Mouse (Mus musculus) heart, embryonic 13.5 days (tissue): ENCODE data around the gene Agpat4. TPM values are rescaled to one million over a fixed set of nuclear protein-coding genes. Genes with fewer than 3 reads are reported as not detected.

ENCODE experiments used
- ATAC-seq: fragments of 200-750 bp; cut with Nextera tagmentation; 2 replicates; pipeline ENCODE4 v1.8.0; 2017; ENCODE audit warnings: moderate TSS enrichment; ENCODE audit not compliant: insufficient number of reproducible peaks, low FRiP score, low TSS enrichment; ENCODE audit errors: extremely low read depth
- H3K27ac ChIP-seq: fragments of 300-500 bp; sonication (generic); replicated peaks from 2 replicates; pipeline ENCODE4 v1.5.1; 2015; ENCODE audit warnings: moderate library complexity, mild to moderate bottlenecking, inconsistent platforms
- H3K27me3 ChIP-seq: fragments of 300-500 bp; sonication (generic); replicated peaks from 2 replicates; pipeline ENCODE4 v1.6.1; 2015; ENCODE audit warnings: mild to moderate bottlenecking, inconsistent platforms
- H3K36me3 ChIP-seq: fragments of 300-500 bp; sonication (generic); 2 replicates; pipeline ENCODE4 v1.6.1; 2015; ENCODE audit warnings: mild to moderate bottlenecking, inconsistent platforms
- H3K4me1 ChIP-seq: fragments of 300-500 bp; sonication (generic); 2 replicates; pipeline ENCODE4 v1.6.1; 2015; ENCODE audit warnings: inconsistent platforms
- H3K4me2 ChIP-seq: fragments of 300-500 bp; sonication (generic); 2 replicates; pipeline ENCODE4 v1.6.1; 2015; ENCODE audit warnings: inconsistent platforms, mild to moderate bottlenecking, moderate library complexity
- H3K4me3 ChIP-seq: fragments of 300-500 bp; sonication (generic); 2 replicates; pipeline ENCODE4 v1.5.1; 2015; ENCODE audit warnings: moderate library complexity, mild to moderate bottlenecking, inconsistent platforms
- H3K9ac ChIP-seq: fragments of 300-500 bp; sonication (generic); 2 replicates; pipeline ENCODE4 v1.6.1; 2015; ENCODE audit warnings: inconsistent platforms, mild to moderate bottlenecking, moderate library complexity
- H3K9me3 ChIP-seq: fragments of 300-500 bp; sonication (generic); 2 replicates; pipeline ENCODE4 v1.6.1; 2016; ENCODE audit warnings: inconsistent platforms
- WGBS: fragments of 180-500 bp; shearing (Covaris S2); methylation state at CpG from one replicate; pipeline ENCODE4 v1.1.7; 2015; ENCODE audit warnings: mixed read lengths; 5-methylcytosine and 5-hydroxymethylcytosine counted together
- polyA plus RNA-seq: library from polyadenylated mRNA; unstranded; fragments of >200 nt; fragmentation: Nextera tagmentation; extraction: Ambion mirVana; gene quantifications from 2 replicates; pipeline ENCODE4 v1.2.1, GENCODE M21; 2015

The Agpat4 gene
- polyA plus RNA-seq, 1 experiment from 2014 or later, result 16.9 TPM

DNA sequence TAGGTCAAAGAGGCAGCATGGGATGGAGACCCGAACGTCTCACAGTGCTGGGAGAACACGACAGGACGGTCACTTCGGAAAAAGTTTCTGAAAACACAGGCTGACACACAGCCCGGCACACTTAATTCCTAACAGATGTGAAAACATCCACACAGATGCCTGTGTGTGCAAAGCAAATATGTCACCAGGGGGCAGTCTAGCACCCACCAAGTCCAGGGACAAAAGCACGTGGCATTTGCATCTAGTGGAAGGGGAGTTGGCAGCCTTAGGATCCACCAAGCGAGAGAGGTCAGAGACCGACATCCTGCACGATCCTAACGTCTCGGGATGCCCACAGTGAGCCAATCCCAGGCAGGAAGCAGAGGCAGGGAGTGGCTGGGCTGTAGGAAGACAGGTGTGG lies 108.0 kb downstream of the Agpat4 start:
- peaks cover 83% of the 10 kb centered on the region for H3K36me3 ChIP-seq
- 66% methylated on average over 12 of the region's 12 CpGs for WGBS

DNA sequence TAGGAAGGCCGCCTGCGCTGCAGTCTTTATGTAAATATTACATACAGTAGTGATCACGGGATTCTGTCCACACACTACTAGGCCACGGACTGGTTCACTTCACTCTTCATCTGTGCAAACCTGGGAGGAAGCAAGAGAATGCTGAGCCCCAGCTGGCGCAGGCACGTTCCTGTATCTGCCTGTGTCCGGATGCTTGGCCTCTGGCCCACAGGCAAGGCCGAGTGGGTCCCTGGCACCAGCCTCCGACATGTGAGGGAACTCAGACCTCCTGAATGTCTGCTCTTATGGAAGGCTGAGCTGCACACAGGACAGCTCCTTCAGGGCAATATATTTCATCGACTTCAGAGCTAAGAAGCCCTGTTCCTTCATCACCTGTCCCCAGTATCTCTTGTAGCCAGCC lies 109.5 kb downstream of the Agpat4 start:
- no peak overlapping the region for H3K4me3 ChIP-seq
- WGBS, result 66% methylated on average over 10 of the region's 10 CpGs
- H3K9me3 ChIP-seq, result no peaks in the 10 kb centered on the region
- peaks cover 87% of the 10 kb centered on the region for H3K36me3 ChIP-seq
- no peak overlapping the region for H3K9ac ChIP-seq
- ATAC-seq, result no peak
- no peaks in the 10 kb centered on the region for H3K27me3 ChIP-seq
- peaks cover 7% of the 10 kb centered on the region; the same call in 1 of the 2 replicates for H3K4me1 ChIP-seq
- H3K4me2 ChIP-seq, result no peak overlapping the region
- H3K27ac ChIP-seq, result 0 out of 2 replicates have a peak overlapping the region, but pooled peaks have one; percentile 15

More for the DNA sequence above, 108.0 kb downstream of the Agpat4 start:
- no peaks in the 10 kb centered on the region for H3K27me3 ChIP-seq
- no peak overlapping the region for H3K27ac ChIP-seq
- H3K4me2 ChIP-seq, result no peak overlapping the region
- peaks cover 7% of the 10 kb centered on the region; the same call in 1 of the 2 replicates for H3K4me1 ChIP-seq
- ATAC-seq, result no peak
- no peaks in the 10 kb centered on the region for H3K9me3 ChIP-seq
- no peak overlapping the region for H3K4me3 ChIP-seq
- H3K9ac ChIP-seq, result no peak overlapping the region

DNA sequence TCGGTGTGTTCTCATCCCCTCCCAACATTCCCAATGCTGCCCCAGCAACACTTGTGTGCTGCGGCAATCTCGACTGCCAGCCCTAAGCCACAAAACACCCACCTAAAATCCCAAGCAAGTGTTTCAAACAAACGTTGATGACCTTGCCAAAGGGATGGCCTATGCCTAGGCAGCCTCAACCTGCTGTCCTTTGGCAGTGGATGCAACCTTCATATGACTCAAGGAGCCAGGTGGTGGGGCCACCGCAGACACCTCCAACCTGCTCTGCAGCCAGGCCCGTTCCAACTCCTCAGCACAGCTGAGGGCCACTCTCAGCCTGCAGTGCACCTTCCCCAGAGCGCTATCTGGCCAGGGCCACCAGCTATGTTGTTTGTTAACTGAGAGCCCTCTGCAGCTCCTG lies 110.0 kb downstream of the Agpat4 start:
- H3K4me3 ChIP-seq, result no peak overlapping the region
- H3K4me2 ChIP-seq, result no peak overlapping the region
- no peak overlapping the region for H3K27ac ChIP-seq
- peaks cover 89% of the 10 kb centered on the region for H3K36me3 ChIP-seq
- no peak for ATAC-seq
- peaks cover 7% of the 10 kb centered on the region; the same call in 1 of the 2 replicates for H3K4me1 ChIP-seq
- H3K9ac ChIP-seq, result no peak overlapping the region
- H3K27me3 ChIP-seq, result no peaks in the 10 kb centered on the region
- 92% methylated on average over 7 of the region's 7 CpGs for WGBS
- no peaks in the 10 kb centered on the region for H3K9me3 ChIP-seq

DNA sequence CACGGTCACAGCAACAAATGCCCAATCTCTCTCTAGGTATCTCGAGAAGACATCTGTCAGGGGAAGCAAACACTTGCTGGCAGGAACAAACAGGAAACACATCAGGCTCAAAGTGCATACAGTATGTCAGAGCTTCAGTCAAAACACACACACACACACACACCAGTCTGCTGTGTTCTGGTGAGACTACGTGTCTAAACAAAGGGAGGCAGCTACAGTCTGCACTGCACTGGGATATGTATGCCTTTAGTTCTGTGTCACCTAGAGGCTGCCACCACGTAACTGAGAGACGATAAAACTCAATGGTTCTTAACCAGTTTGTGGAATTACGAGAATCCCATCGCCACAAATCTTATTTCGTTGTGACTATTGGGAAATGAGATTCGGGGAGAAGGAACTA lies 111.3 kb downstream of the Agpat4 start:
- no peak overlapping the region for H3K27ac ChIP-seq
- H3K4me2 ChIP-seq, result no peak overlapping the region
- WGBS, result 87% methylated on average over 9 of the region's 9 CpGs
- H3K9me3 ChIP-seq, result no peaks in the 10 kb centered on the region
- H3K9ac ChIP-seq, result no peak overlapping the region
- peaks cover 90% of the 10 kb centered on the region for H3K36me3 ChIP-seq
- no peaks in the 10 kb centered on the region for H3K4me1 ChIP-seq
- H3K4me3 ChIP-seq, result no peak overlapping the region
- no peaks in the 10 kb centered on the region for H3K27me3 ChIP-seq
- no peak for ATAC-seq

GRCm38 (mm10) chr17:12230167-12230566 lies 111.7 kb downstream of the Agpat4 start:
- 84% methylated on average over 6 of the region's 6 CpGs for WGBS
- Histone ChIP-seq H3K36me3 (peaks cover 91% of the 10 kb centered on the region), H3K27ac (no peak overlapping the region)

DNA sequence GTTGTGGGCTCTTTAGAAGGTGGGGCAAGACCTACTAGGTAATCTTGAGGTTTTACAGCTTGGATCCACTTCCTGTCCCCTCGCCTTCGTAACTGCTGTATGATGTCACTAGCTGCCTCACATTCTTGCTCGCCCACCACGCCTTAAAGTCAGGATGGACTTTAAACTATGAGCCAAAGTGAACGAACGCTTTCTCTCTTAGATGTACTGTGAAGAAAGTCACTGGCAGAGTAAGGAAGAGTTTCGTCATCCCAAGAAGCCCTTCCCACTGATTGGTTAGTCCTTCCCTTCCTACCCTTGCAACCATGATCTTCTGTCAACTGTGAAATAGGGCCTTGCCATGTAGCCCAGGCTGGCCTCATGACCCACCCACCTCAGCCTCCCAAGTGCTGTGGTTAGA lies 112.6 kb downstream of the Agpat4 start:
- H3K4me1 ChIP-seq, result no peaks in the 10 kb centered on the region
- H3K4me2 ChIP-seq, result no peak overlapping the region
- H3K36me3 ChIP-seq, result peaks cover 97% of the 10 kb centered on the region
- ATAC-seq, result no peak
- no peaks in the 10 kb centered on the region for H3K27me3 ChIP-seq
- H3K9me3 ChIP-seq, result no peaks in the 10 kb centered on the region
- no peak overlapping the region for H3K9ac ChIP-seq
- H3K4me3 ChIP-seq, result no peak overlapping the region
- no peak overlapping the region for H3K27ac ChIP-seq
- 83% methylated on average over 7 of the region's 7 CpGs for WGBS

More at GRCm38 (mm10) chr17:12230167-12230566, 111.7 kb downstream of the Agpat4 start:
- Histone ChIP-seq H3K27me3 (no peaks in the 10 kb centered on the region), H3K9me3 (no peaks in the 10 kb centered on the region), H3K4me1 (no peaks in the 10 kb centered on the region), H3K4me2 (no peak overlapping the region), H3K9ac (no peak overlapping the region), H3K4me3 (no peak overlapping the region)
- ATAC-seq, result no peak

DNA sequence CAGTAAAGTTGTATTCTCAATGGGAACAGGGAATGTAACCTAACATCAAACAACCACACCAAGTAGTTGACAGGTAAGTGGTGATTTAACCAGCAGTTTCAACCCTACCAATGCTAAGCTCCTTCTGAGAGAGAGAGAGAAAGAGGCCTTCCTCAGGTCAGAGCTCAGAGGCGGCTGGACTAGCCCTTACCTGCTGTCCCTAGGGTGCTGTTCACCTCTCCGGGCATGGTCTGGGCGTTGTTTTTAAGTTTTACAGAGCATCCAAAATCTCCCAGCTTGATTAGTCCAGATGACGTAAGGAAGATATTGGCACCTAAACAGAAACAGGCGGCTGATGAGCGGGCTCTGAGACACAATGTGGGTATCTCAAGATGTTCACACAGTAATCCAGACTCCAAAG lies 114.2 kb downstream of the Agpat4 start:
- Histone ChIP-seq H3K27ac (no peak overlapping the region), H3K27me3 (no peaks in the 10 kb centered on the region), H3K4me3 (no peak overlapping the region), H3K36me3 (peaks cover 96% of the 10 kb centered on the region), H3K4me2 (no peak overlapping the region), H3K9me3 (no peaks in the 10 kb centered on the region), H3K9ac (no peak overlapping the region), H3K4me1 (no peaks in the 10 kb centered on the region)
- no peak for ATAC-seq
- 93% methylated on average over 6 of the region's 6 CpGs for WGBS

DNA sequence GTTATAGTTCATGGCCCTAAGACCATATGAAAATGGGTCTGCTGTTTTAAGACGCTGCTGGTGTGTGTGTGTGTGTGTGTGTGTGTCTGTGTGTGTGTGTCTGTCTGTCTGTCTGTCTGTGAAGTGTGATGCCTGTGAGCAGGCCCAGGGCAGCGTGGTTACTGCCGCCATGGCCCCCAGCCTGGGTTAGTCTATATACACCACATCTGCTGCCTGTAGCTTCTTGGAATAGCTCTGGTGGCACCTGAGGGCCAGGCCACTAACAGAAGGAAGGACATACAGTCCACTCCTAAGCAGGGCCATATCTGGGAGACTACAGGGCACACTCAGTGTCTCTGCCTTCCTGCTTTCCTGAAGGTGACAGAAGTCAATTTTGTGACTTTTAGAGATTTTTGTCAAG lies 122.2 kb downstream of the Agpat4 start:
- H3K9ac ChIP-seq, result no peak overlapping the region
- ATAC-seq, result no peak
- WGBS, result 90% methylated on average over 3 of the region's 3 CpGs
- H3K27me3 ChIP-seq, result no peaks in the 10 kb centered on the region
- no peaks in the 10 kb centered on the region for H3K9me3 ChIP-seq
- H3K4me2 ChIP-seq, result no peak overlapping the region
- peaks cover 90% of the 10 kb centered on the region for H3K36me3 ChIP-seq
- H3K4me3 ChIP-seq, result no peak overlapping the region
- no peak overlapping the region for H3K27ac ChIP-seq
- no peaks in the 10 kb centered on the region for H3K4me1 ChIP-seq

GRCm38 (mm10) chr17:12249783-12250504 lies 131.4 kb downstream of the Agpat4 start:
- WGBS, result 93% methylated on average over 19 of the region's 19 CpGs
- no peaks in the 10 kb centered on the region for H3K27me3 ChIP-seq
- peaks cover 89% of the 10 kb centered on the region for H3K36me3 ChIP-seq
- no peaks in the 10 kb centered on the region for H3K4me1 ChIP-seq
- no peak overlapping the region for H3K9ac ChIP-seq
- no peak for ATAC-seq
- H3K9me3 ChIP-seq, result peaks cover 12% of the 10 kb centered on the region
- H3K4me2 ChIP-seq, result no peak overlapping the region
- no peak overlapping the region for H3K27ac ChIP-seq
- no peak overlapping the region for H3K4me3 ChIP-seq

- H3K27me3 ChIP-seq, result no peaks in the 10 kb centered on the region
- H3K36me3 ChIP-seq, result peaks cover 92% of the 10 kb centered on the region
- WGBS, result 85% methylated on average over 9 of the region's 9 CpGs
- H3K4me2 ChIP-seq, result no peak overlapping the region
- ATAC-seq, result no peak
- no peak overlapping the region for H3K4me3 ChIP-seq
- H3K4me1 ChIP-seq, result no peaks in the 10 kb centered on the region
- peaks cover 12% of the 10 kb centered on the region for H3K9me3 ChIP-seq
- H3K9ac ChIP-seq, result no peak overlapping the region
- no peak overlapping the region for H3K27ac ChIP-seq
Measured at GRCm38 (mm10) chr17:12250581-12250980, 132.1 kb downstream of the Agpat4 start.

DNA sequence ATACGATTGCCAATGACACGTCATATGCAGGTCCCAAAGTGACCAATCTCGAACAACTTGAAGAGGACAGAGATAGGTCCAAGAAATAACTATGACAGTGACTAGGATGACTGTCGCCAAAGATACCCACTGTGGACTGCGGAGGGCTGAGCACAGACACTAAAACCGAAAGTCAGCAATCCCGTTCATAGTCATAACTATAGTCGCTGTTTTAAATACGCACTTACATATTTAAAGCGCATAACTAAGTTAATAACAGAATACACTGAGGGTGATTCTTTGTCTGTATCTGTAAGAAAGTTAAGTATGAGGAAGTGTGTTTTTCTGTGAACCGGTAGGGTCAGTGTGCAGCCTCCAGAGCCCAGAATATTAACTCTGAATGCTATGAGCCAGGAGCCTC lies 137.6 kb downstream of the Agpat4 start:
- ATAC-seq, result no peak
- Histone ChIP-seq H3K9me3 (peaks cover 12% of the 10 kb centered on the region), H3K4me2 (no peak overlapping the region), H3K4me3 (no peak overlapping the region), H3K27me3 (no peaks in the 10 kb centered on the region), H3K9ac (no peak overlapping the region), H3K4me1 (peaks cover 9% of the 10 kb centered on the region), H3K36me3 (peaks cover 99% of the 10 kb centered on the region), H3K27ac (no peak overlapping the region)
- 91% methylated on average over 11 of the region's 11 CpGs for WGBS

DNA sequence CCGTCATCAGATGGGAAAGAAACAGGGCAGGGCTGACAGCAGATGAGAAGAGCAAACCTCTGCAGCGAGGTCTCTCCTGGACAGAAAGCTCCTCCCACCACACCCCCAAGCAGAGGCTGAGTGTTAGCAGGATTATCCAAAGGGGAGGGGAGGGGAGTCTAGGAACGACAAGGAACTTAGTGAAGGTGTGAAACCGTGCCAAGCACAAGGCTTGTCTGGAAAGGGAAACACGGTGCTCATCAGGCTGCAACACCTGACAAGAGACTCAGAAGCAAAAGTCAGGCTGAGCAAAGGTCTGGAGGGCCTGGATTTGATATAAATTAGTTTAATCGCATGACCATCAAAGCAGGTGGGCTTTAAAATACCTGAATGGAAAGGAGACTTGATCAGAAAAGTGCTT lies 140.0 kb downstream of the Agpat4 start:
- H3K9ac ChIP-seq, result no peak overlapping the region
- no peak for ATAC-seq
- no peak overlapping the region for H3K27ac ChIP-seq
- WGBS, result 56% methylated on average over 6 of the region's 6 CpGs
- peaks cover 9% of the 10 kb centered on the region for H3K4me1 ChIP-seq
- no peak overlapping the region for H3K4me3 ChIP-seq
- no peaks in the 10 kb centered on the region for H3K9me3 ChIP-seq
- H3K36me3 ChIP-seq, result peaks cover 94% of the 10 kb centered on the region
- H3K4me2 ChIP-seq, result no peak overlapping the region
- no peaks in the 10 kb centered on the region for H3K27me3 ChIP-seq
